Mouse (Mus musculus): ENCODE measurements at regions not wholly inside any gene's neighbourhood (a gene's known extent, or its start where the extent isn't known, plus 50 kb on each side); places are given as distances from the start of the nearest gene placed in this dataset.

DNA sequence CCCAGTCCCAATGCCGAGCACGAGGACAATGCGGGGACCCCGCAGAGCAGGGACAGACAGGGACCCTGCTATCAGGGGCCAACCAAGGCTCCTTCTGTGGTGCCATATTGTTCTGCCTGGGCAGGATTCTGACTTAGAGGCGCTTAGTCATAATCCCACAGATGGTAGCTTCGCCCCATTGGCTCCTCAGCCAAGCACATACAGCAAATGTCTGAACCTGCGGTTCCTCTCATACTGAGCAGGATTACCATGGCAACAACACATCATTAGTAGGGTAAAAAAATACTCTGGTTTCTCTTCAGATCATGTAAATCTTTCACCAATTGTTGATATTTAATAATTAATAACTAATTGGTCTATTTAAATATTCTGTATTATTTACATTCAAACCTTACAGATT, 2140.3 kb upstream of the Cdh20 start:
- DNase-seq (ENCODE audit: low spot score in 2 of 2): peak; percentile 93 to 96

DNA sequence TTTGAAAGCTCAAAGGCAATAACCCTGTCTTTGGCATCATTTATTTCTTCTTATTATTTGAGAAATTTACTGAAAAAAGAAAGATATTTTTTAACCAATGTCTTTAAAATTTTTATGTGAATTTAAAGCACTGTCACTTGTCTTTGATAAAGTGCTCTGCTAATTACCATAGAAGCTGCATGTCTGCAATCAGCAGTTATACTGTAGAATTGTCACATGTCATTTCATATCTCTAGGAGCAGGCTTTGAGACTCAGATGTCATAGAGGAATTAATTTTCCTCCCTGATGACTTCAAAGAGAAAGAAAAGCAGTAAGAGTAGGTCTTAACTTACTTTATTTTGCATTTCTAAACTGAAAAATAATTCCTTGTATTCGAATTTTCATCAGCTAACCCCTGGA, 2123.9 kb upstream of the Cdh20 start:
- DNase-seq (ENCODE audit: low spot score in 2 of 2): no peak

GRCm38 (mm10) chr1:102687367-102688070, 2080.8 kb upstream of the Cdh20 start:
- DNase-seq (ENCODE audit: low spot score in 2 of 2): no peak

DNA sequence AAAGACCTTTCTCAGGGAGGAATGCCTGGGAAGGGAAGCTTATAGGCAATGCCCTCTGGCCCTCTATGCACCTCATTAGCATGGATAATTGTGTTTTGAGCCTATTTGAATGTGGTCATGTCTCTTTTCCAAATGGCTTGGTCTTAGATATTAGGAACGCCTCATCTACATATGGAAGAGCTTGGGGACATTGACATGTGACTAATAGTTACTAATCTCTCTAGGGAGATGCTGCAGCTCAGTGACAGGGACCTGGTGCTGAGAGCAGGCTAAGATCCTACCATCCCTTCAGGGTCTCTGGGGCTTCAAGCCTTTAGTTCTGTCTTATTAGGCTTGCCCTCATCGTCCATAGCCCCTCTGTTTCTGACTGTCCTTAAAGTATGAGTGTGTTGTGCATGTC, 2051.9 kb upstream of the Cdh20 start:
- DNase-seq (ENCODE audit: low spot score in 2 of 2): no peak

GRCm38 (mm10) chr1:102733991-102734390, 2034.3 kb upstream of the Cdh20 start:
- DNase-seq (ENCODE audit: low spot score in 2 of 2): no peak

DNA sequence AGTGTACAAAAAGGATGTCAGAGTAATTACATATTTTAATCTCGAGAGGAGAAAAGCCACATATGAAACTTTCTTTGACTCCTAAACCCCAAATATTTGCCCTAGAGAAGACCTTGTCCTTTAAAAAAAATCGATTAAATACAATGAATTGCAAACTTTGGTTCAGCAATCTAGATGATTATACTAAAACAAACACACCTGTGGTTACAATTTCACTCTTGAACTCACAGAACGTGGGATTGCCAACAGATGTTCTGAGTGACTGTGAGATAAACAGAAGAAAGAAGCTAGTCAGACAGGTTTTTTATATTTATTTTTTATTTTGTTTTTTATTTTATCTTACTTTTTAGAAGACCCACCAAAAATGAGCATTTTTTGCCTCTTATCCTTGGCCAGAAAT, 2032.9 kb upstream of the Cdh20 start:
- no peak for DNase-seq (ENCODE audit: low spot score in 2 of 2)

GRCm38 (mm10) chr1:102757941-102758340, 2010.4 kb upstream of the Cdh20 start:
- no peak for DNase-seq (ENCODE audit: low spot score in 2 of 2)
